Mouse (Mus musculus) hindbrain, postnatal 0 days (tissue): ENCODE results near the gene Gm17651. TPM values are rescaled to one million over a fixed set of nuclear protein-coding genes. Genes with fewer than 3 reads are reported as not detected.
A peak's percentile ranks its signal among the peaks of the same experiment; 100 is the strongest.

ENCODE experiments used
- ATAC-seq: fragments of 200-750 bp; cut with Nextera tagmentation; 2 replicates; pipeline ENCODE4 v1.8.0; 2017; ENCODE audit warnings: mild to moderate bottlenecking, moderate TSS enrichment, moderate library complexity
- DNase-seq: peaks from one replicate; pipeline ENCODE4 v3.0.0-alpha.2; 2015; ENCODE audit warnings: low spot score
- H3K27ac ChIP-seq: fragments of 300-500 bp; sonication (generic); 2 replicates; pipeline ENCODE4 v1.5.1; 2014; ENCODE audit warnings: mild to moderate bottlenecking
- H3K27me3 ChIP-seq: fragments of 300-500 bp; sonication (generic); 2 replicates; pipeline ENCODE4 v1.6.1; 2014; ENCODE audit warnings: low read length, mixed read lengths; ENCODE audit not compliant: insufficient read depth
- H3K36me3 ChIP-seq: fragments of 300-500 bp; sonication (generic); 2 replicates; pipeline ENCODE4 v1.6.1; 2014; ENCODE audit warnings: low read length, mixed read lengths; ENCODE audit not compliant: insufficient read depth
- H3K4me1 ChIP-seq: fragments of 300-500 bp; sonication (generic); 2 replicates; pipeline ENCODE4 v1.6.1; 2014; ENCODE audit warnings: antibody characterized with exemption, low read length, mixed read lengths; ENCODE audit not compliant: insufficient read depth
- H3K4me2 ChIP-seq: fragments of 300-500 bp; sonication (generic); 2 replicates; pipeline ENCODE4 v1.6.1; 2014; ENCODE audit warnings: low read depth, mild to moderate bottlenecking, low read length, moderate library complexity, mixed read lengths
- H3K4me3 ChIP-seq: fragments of 300-500 bp; sonication (generic); 2 replicates; pipeline ENCODE4 v1.5.1; 2014; ENCODE audit warnings: low read length
- H3K9ac ChIP-seq: fragments of 300-500 bp; sonication (generic); replicated peaks from 2 replicates; pipeline ENCODE4 v1.6.1; 2014; ENCODE audit warnings: mild to moderate bottlenecking, low read length, moderate library complexity, mixed read lengths
- H3K9me3 ChIP-seq: fragments of 300-500 bp; sonication (generic); 2 replicates; pipeline ENCODE4 v1.6.1; 2016; ENCODE audit warnings: low read length, mixed read lengths
- CTCF ChIP-seq: IDR thresholded peaks from 2 replicates; pipeline ENCODE4 v1.5.1; 2016; ENCODE audit warnings: antibody characterized with exemption, control low read depth, low read depth
- WGBS: fragments of 180-500 bp; shearing (Covaris S2); extraction: QIAGEN DNeasy Blood & Tissue Kit; methylation state at CpG from one replicate; pipeline ENCODE4 v1.1.7; 2014; 5-methylcytosine and 5-hydroxymethylcytosine counted together
- polyA plus RNA-seq: library from polyadenylated mRNA; unstranded; fragments of >200 nt; fragmentation: Nextera tagmentation; extraction: Ambion mirVana; gene quantifications from 2 replicates; pipeline ENCODE4 v1.2.1, GENCODE M21; 2015
- total RNA-seq: library from RNA; depleted of rRNA; stranded (reverse); fragments of >200 nt; gene quantifications from 2 replicates; pipeline ENCODE4 v1.2.3, GENCODE M21; 2014; rRNA removed

Gene Gm17651
- total RNA-seq (not detected in 2 replicates), polyA plus RNA-seq (not detected in 2 replicates)

DNA sequence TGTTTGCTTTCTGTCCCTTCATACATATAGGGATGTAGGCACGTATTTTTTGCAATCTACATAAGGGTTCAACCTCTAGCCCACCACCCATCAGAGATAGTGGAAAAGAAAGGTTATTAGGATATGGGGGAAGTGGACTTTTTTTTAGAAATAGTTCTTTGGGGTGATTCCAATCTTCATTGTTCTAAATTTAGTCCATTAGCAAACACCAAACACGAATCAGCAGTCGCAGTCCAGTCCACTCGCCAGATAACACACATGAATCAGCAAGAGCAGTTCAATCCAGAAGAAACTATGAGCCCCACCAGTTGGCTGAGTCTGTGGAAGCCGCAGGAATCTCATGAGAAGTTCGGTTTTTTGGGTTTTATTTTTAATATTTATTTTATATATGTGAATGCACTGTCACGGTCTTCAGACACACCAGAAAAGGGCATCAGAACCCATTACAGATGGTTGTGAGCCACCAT, at the start of gene Gm17651:
Gm17651 (minus strand) TSS at position 51 of the 467 bp plus-strand sequence.
- WGBS: 92% methylated on average over 7 of the region's 7 CpGs
- Histone ChIP-seq H3K27me3 (no peaks in the 10 kb centered on the region), H3K4me3 (no peak within 1 kb of the TSS), H3K36me3 (peaks cover 11% of the 10 kb centered on the region; the same call in 1 of the 2 replicates), H3K9me3 (no peaks in the 10 kb centered on the region), H3K9ac (no peak within 1 kb of the TSS), H3K4me2 (no peak within 1 kb of the TSS), H3K4me1 (no peaks in the 10 kb centered on the region), H3K27ac (no peak within 1 kb of the TSS)
- no peak for ATAC-seq
- no peak for DNase-seq
- TF ChIP-seq CTCF: no peak

DNA sequence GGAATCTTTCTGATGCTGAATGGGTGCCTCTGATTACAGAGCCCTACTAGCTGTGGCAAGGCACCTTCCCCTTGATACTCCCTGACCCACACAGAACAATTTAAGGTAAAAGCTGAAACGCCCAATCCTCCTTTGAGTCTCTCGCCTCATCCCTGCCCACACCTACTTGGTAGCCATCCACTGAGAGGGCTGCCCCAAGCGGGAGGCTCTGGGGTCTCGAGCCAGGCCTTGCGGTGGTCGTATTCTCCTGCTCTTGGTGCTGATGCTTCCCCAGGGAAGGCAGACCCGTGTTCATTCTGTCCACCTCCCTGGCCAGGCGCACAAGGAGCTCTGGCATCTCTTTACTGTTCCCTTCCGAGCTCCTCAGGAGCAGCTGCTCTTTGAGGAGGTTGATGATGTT, 44.6 kb upstream of the Gm17651 start:
- no peak overlapping the region for H3K4me2 ChIP-seq
- TF ChIP-seq CTCF: no peak
- H3K27ac ChIP-seq: no peak overlapping the region
- no peaks in the 10 kb centered on the region for H3K27me3 ChIP-seq
- peaks cover 18% of the 10 kb centered on the region; the same call in 1 of the 2 replicates for H3K36me3 ChIP-seq
- ATAC-seq: no peak
- no peak overlapping the region for H3K9ac ChIP-seq
- DNase-seq: no peak
- 84% methylated on average over 9 of the region's 9 CpGs for WGBS
- no peak overlapping the region for H3K4me3 ChIP-seq
- no peaks in the 10 kb centered on the region for H3K9me3 ChIP-seq
- H3K4me1 ChIP-seq: no peaks in the 10 kb centered on the region

DNA sequence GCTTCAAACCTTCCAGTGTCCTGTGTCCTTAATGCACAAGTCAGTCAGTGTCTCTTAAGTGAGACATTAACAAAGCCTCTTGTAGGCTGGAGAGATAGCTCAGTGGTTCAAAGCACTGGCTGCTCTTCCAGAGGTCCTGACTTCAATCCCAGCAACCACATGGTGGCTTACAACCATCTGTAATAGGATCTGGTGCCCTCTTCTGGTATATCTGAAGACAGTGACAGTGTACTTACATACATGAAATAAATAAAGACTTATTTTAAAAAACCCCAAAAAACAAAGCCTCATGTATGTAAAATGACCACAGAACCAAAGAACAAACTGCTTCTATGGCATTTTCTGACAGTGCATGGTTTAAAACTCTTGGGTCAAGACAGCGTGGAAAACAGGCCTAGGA, 41.4 kb upstream of the Gm17651 start:
- Histone ChIP-seq H3K27me3 (no peaks in the 10 kb centered on the region), H3K9me3 (no peaks in the 10 kb centered on the region), H3K4me1 (no peaks in the 10 kb centered on the region), H3K4me3 (no peak overlapping the region), H3K36me3 (peaks cover 14% of the 10 kb centered on the region; the same call in 1 of the 2 replicates), H3K4me2 (no peak overlapping the region), H3K27ac (no peak overlapping the region), H3K9ac (no peak overlapping the region)
- WGBS: 81% methylated on average over 1 of the region's 1 CpGs
- DNase-seq (no peak), ATAC-seq (no peak)
- peak; percentile 3; the same call in 1 of the 2 replicates for TF ChIP-seq CTCF

- H3K27ac ChIP-seq: no peak overlapping the region
- no peak overlapping the region for H3K4me3 ChIP-seq
- DNase-seq (no peak), ATAC-seq (no peak)
- no peak overlapping the region for H3K4me2 ChIP-seq
- WGBS: 60% methylated on average over 5 of the region's 5 CpGs
- no peaks in the 10 kb centered on the region for H3K27me3 ChIP-seq
- no peak overlapping the region for H3K9ac ChIP-seq
- H3K9me3 ChIP-seq: no peaks in the 10 kb centered on the region
- no peaks in the 10 kb centered on the region for H3K4me1 ChIP-seq
- peaks cover 14% of the 10 kb centered on the region; the same call in 1 of the 2 replicates for H3K36me3 ChIP-seq
- no peak for TF ChIP-seq CTCF
These were observed 36.4 kb upstream of the Gm17651 start for GRCm38 (mm10) chr3:97710881-97711280.

GRCm38 (mm10) chr3:97710134-97710533, 35.6 kb upstream of the Gm17651 start:
- no peak overlapping the region for H3K4me2 ChIP-seq
- WGBS: 91% methylated on average over 11 of the region's 11 CpGs
- peaks cover 20% of the 10 kb centered on the region; the same call in 1 of the 2 replicates for H3K36me3 ChIP-seq
- no peak for TF ChIP-seq CTCF
- H3K27ac ChIP-seq: no peak overlapping the region
- no peak for ATAC-seq
- no peaks in the 10 kb centered on the region for H3K9me3 ChIP-seq
- no peaks in the 10 kb centered on the region for H3K4me1 ChIP-seq
- H3K9ac ChIP-seq: no peak overlapping the region
- H3K4me3 ChIP-seq: no peak overlapping the region
- DNase-seq: no peak
- no peaks in the 10 kb centered on the region for H3K27me3 ChIP-seq

- no peak overlapping the region for H3K27ac ChIP-seq
- H3K27me3 ChIP-seq: no peaks in the 10 kb centered on the region
- no peak overlapping the region for H3K4me2 ChIP-seq
- TF ChIP-seq CTCF: no peak
- H3K4me1 ChIP-seq: no peaks in the 10 kb centered on the region
- ATAC-seq: no peak
- peaks cover 29% of the 10 kb centered on the region for H3K36me3 ChIP-seq
- H3K9ac ChIP-seq: no peak overlapping the region
- WGBS: 73% methylated on average over 4 of the region's 4 CpGs
- H3K4me3 ChIP-seq: no peak overlapping the region
- H3K9me3 ChIP-seq: no peaks in the 10 kb centered on the region
- DNase-seq: no peak
These were observed 32.1 kb upstream of the Gm17651 start for GRCm38 (mm10) chr3:97706561-97706960.

- H3K36me3 ChIP-seq: peaks cover 38% of the 10 kb centered on the region
- ATAC-seq (no peak), DNase-seq (no peak)
- TF ChIP-seq CTCF: no peak
- 83% methylated on average over 3 of the region's 3 CpGs for WGBS
- no peaks in the 10 kb centered on the region for H3K9me3 ChIP-seq
- no peak overlapping the region for H3K4me3 ChIP-seq
- H3K27ac ChIP-seq: no peak overlapping the region
- H3K9ac ChIP-seq: no peak overlapping the region
- no peaks in the 10 kb centered on the region for H3K4me1 ChIP-seq
- H3K4me2 ChIP-seq: no peak overlapping the region
- H3K27me3 ChIP-seq: no peaks in the 10 kb centered on the region
These were observed 31.0 kb upstream of the Gm17651 start for GRCm38 (mm10) chr3:97705508-97705907.
